Mouse (Mus musculus) bone marrow macrophage, adult 2 months (primary cell): ENCODE data around the gene Foxj3.

Source experiments
- CTCF ChIP-seq: IDR thresholded peaks from 2 replicates; pipeline ENCODE4 v1.5.1; 2012; ENCODE audit warnings: low read depth, mild to moderate bottlenecking, low read length, moderate library complexity
- POLR2A ChIP-seq: IDR thresholded peaks from 2 replicates; pipeline ENCODE4 v1.6.1; 2012; ENCODE audit warnings: mild to moderate bottlenecking, low read depth, low read length, borderline replicate concordance

GRCm38 (mm10) chr4:119670210-119670555 lies 133.4 kb downstream of the Foxj3 start:
- no peak for TF ChIP-seq CTCF
- TF ChIP-seq POLR2A, result no peak
